Mouse (Mus musculus): ENCODE data around the gene Acot1. TPM values are rescaled to one million over a fixed set of nuclear protein-coding genes. Genes with fewer than 3 reads are reported as not detected.

The Acot1 gene
- polyA plus RNA-seq, 1 experiment from 2014 or later = 48.8 TPM

GRCm38 (mm10) chr12:84062336-84062735 lies 53.0 kb downstream of the Acot1 start:
- 90% methylated on average over 20 of the region's 20 CpGs for WGBS
- H3K9me3 ChIP-seq (ENCODE audit: control insufficient read depth, low read depth, low read length) = no peaks in the 10 kb centered on the region
- no peak for ATAC-seq (ENCODE audit: insufficient number of reproducible peaks, insufficient read depth, low FRiP score, low read depth)
- H3K27ac ChIP-seq (ENCODE audit: low read length) = no peak overlapping the region
- H3K4me1 ChIP-seq (ENCODE audit: control insufficient read depth, insufficient read depth, low read length) = no peaks in the 10 kb centered on the region
- no peak overlapping the region for H3K4me3 ChIP-seq (ENCODE audit: low read depth, low read length)
- no peaks in the 10 kb centered on the region for H3K36me3 ChIP-seq (ENCODE audit: control insufficient read depth, insufficient read depth, low read length)
- no peaks in the 10 kb centered on the region for H3K27me3 ChIP-seq (ENCODE audit: control insufficient read depth, insufficient read depth, low read length)
- no peak overlapping the region for H3K9ac ChIP-seq (replicated peaks; ENCODE audit: low read depth, low read length)
- no peak overlapping the region for H3K4me2 ChIP-seq (replicated peaks; ENCODE audit: low read depth, low read length)

GRCm38 (mm10) chr12:84063228-84063627 lies 53.9 kb downstream of the Acot1 start:
- Histone ChIP-seq H3K27me3 (ENCODE audit: control insufficient read depth, insufficient read depth, low read length) (peaks cover 4% of the 10 kb centered on the region; the same call in 1 of the 2 replicates), H3K4me1 (ENCODE audit: control insufficient read depth, insufficient read depth, low read length) (no peaks in the 10 kb centered on the region), H3K27ac (ENCODE audit: low read length) (no peak overlapping the region), H3K9me3 (ENCODE audit: control insufficient read depth, low read depth, low read length) (no peaks in the 10 kb centered on the region), H3K36me3 (ENCODE audit: control insufficient read depth, insufficient read depth, low read length) (no peaks in the 10 kb centered on the region), H3K9ac (replicated peaks; ENCODE audit: low read depth, low read length) (no peak overlapping the region), H3K4me2 (replicated peaks; ENCODE audit: low read depth, low read length) (no peak overlapping the region), H3K4me3 (ENCODE audit: low read depth, low read length) (no peak overlapping the region)
- no peak for ATAC-seq (ENCODE audit: insufficient number of reproducible peaks, insufficient read depth, low FRiP score, low read depth)
- 69% methylated on average over 5 of the region's 5 CpGs for WGBS

DNA sequence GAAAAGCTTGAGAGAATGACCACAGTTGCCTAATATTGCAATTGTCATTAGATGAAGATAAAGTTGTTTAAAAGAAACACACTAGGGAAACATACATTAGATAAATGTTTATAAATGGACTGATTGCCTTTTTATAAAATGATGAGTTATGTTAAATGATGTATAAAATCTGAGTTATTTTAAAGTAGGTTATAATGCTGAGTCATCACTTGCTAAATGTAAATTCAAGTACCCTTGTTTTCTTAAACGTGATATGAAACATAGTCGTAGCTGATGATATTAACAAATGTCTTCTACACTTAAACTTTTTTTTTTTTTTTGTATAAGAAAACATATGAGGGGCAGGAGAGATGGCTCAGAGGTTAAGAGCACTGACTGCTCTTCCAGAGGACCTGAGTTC lies 54.5 kb downstream of the Acot1 start:
- no peak for ATAC-seq (ENCODE audit: insufficient number of reproducible peaks, insufficient read depth, low FRiP score, low read depth)
- 52% methylated on average over 2 of the region's 2 CpGs for WGBS

DNA sequence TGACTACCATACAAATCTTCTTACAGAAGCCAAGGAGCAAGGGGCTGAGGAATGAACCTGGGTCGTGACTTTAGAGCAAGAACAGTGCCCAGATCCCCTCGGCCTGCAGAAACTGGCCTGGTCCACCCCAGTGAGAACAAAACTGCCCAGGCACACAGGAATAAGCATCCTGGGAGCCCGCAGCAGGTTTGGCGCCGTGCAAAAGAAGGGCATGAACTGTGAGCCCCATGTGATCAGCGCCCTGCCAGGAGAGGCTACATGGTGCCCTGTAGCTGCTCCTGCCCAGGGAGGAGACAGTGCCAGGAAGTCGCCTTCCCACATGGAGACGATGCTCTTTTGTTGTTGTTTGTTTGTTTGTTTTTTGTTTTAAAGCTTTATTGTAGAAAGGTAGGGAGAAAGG lies 55.3 kb downstream of the Acot1 start:
- H3K9ac ChIP-seq (replicated peaks; ENCODE audit: low read depth, low read length) = no peak overlapping the region
- no peak overlapping the region for H3K4me3 ChIP-seq (ENCODE audit: low read depth, low read length)
- 72% methylated on average over 8 of the region's 8 CpGs for WGBS

More for the DNA sequence above, 54.5 kb downstream of the Acot1 start:
- Histone ChIP-seq H3K4me2 (replicated peaks; ENCODE audit: low read depth, low read length) (no peak overlapping the region), H3K4me3 (ENCODE audit: low read depth, low read length) (no peak overlapping the region), H3K9ac (replicated peaks; ENCODE audit: low read depth, low read length) (no peak overlapping the region), H3K9me3 (ENCODE audit: control insufficient read depth, low read depth, low read length) (no peaks in the 10 kb centered on the region), H3K27ac (ENCODE audit: low read length) (no peak overlapping the region), H3K36me3 (ENCODE audit: control insufficient read depth, insufficient read depth, low read length) (no peaks in the 10 kb centered on the region), H3K27me3 (ENCODE audit: control insufficient read depth, insufficient read depth, low read length) (peaks cover 9% of the 10 kb centered on the region), H3K4me1 (ENCODE audit: control insufficient read depth, insufficient read depth, low read length) (no peaks in the 10 kb centered on the region)

GRCm38 (mm10) chr12:84067752-84068151 lies 58.5 kb downstream of the Acot1 start:
- H3K27ac ChIP-seq (ENCODE audit: low read length) = no peak overlapping the region
- ATAC-seq (ENCODE audit: insufficient number of reproducible peaks, insufficient read depth, low FRiP score, low read depth) = no peak
- H3K4me3 ChIP-seq (ENCODE audit: low read depth, low read length) = no peak overlapping the region
- no peaks in the 10 kb centered on the region for H3K4me1 ChIP-seq (ENCODE audit: control insufficient read depth, insufficient read depth, low read length)
- H3K36me3 ChIP-seq (ENCODE audit: control insufficient read depth, insufficient read depth, low read length) = no peaks in the 10 kb centered on the region
- no peak overlapping the region for H3K9ac ChIP-seq (replicated peaks; ENCODE audit: low read depth, low read length)
- no peaks in the 10 kb centered on the region for H3K9me3 ChIP-seq (ENCODE audit: control insufficient read depth, low read depth, low read length)
- peaks cover 15% of the 10 kb centered on the region for H3K27me3 ChIP-seq (ENCODE audit: control insufficient read depth, insufficient read depth, low read length)
- WGBS = 77% methylated on average over 4 of the region's 4 CpGs
- H3K4me2 ChIP-seq (replicated peaks; ENCODE audit: low read depth, low read length) = no peak overlapping the region

More for the DNA sequence above, 55.3 kb downstream of the Acot1 start:
- Histone ChIP-seq H3K36me3 (ENCODE audit: control insufficient read depth, insufficient read depth, low read length) (no peaks in the 10 kb centered on the region), H3K27me3 (ENCODE audit: control insufficient read depth, insufficient read depth, low read length) (peaks cover 15% of the 10 kb centered on the region), H3K9me3 (ENCODE audit: control insufficient read depth, low read depth, low read length) (no peaks in the 10 kb centered on the region), H3K27ac (ENCODE audit: low read length) (no peak overlapping the region), H3K4me1 (ENCODE audit: control insufficient read depth, insufficient read depth, low read length) (no peaks in the 10 kb centered on the region), H3K4me2 (replicated peaks; ENCODE audit: low read depth, low read length) (no peak overlapping the region)
- ATAC-seq (ENCODE audit: insufficient number of reproducible peaks, insufficient read depth, low FRiP score, low read depth) = no peak

Other genes with a start within 250 kb of the Acot1 start
- gene Papln, start 245.9 kb upstream of the Acot1 start, polyA plus RNA-seq (2014; fragmentation: Nextera tagmentation; extraction: Ambion mirVana) = 1.4 and 2.2 TPM in 2 replicates
- 34.8 and 36.5 TPM in 2 replicates for gene Numb, start 87.6 kb upstream of the Acot1 start, polyA plus RNA-seq (2014; fragmentation: Nextera tagmentation; extraction: Ambion mirVana)
- 10.1 and 11.7 TPM in 2 replicates for gene Riox1, start 58.9 kb upstream of the Acot1 start, polyA plus RNA-seq (2014; fragmentation: Nextera tagmentation; extraction: Ambion mirVana)
- 0.10 and 0.11 TPM in 2 replicates for gene Heatr4, start 24.6 kb upstream of the Acot1 start, polyA plus RNA-seq (2014; fragmentation: Nextera tagmentation; extraction: Ambion mirVana)
- gene Acot2, start 21.6 kb upstream of the Acot1 start, polyA plus RNA-seq (2014; fragmentation: Nextera tagmentation; extraction: Ambion mirVana) = 27.2 and 27.3 TPM in 2 replicates
- 0.33 and 0.70 TPM in 2 replicates for gene Acot4, start 28.9 kb downstream of the Acot1 start, polyA plus RNA-seq (2014; fragmentation: Nextera tagmentation; extraction: Ambion mirVana)
- not detected in 2 replicates for gene Gm49366, start 29.4 kb downstream of the Acot1 start, polyA plus RNA-seq (2014; fragmentation: Nextera tagmentation; extraction: Ambion mirVana)
- 0.29 TPM in 1 of 2 replicates, not detected in the other for gene Acot3, start 42.7 kb downstream of the Acot1 start, polyA plus RNA-seq (2014; fragmentation: Nextera tagmentation; extraction: Ambion mirVana)
- not detected in 2 replicates for gene Acot5, start 59.8 kb downstream of the Acot1 start, polyA plus RNA-seq (2014; fragmentation: Nextera tagmentation; extraction: Ambion mirVana)
- 1.7 and 2.5 TPM in 2 replicates for gene Acot6, start 91.2 kb downstream of the Acot1 start, polyA plus RNA-seq (2014; fragmentation: Nextera tagmentation; extraction: Ambion mirVana)
- gene Dnal1, start 104.9 kb downstream of the Acot1 start, polyA plus RNA-seq (2014; fragmentation: Nextera tagmentation; extraction: Ambion mirVana) = 3.8 and 5.7 TPM in 2 replicates
- gene Pnma1, start 139.0 kb downstream of the Acot1 start, polyA plus RNA-seq (2014; fragmentation: Nextera tagmentation; extraction: Ambion mirVana) = 0.45 and 0.90 TPM in 2 replicates
- gene Elmsan1, start 209.4 kb downstream of the Acot1 start, polyA plus RNA-seq (2014; fragmentation: Nextera tagmentation; extraction: Ambion mirVana) = 10.2 and 10.6 TPM in 2 replicates